Mouse (Mus musculus): ENCODE results near the gene Pik3ca. TPM values are rescaled to one million over a fixed set of nuclear protein-coding genes. Genes with fewer than 3 reads are reported as not detected.
A peak's percentile ranks its signal among the peaks of the same experiment; 100 is the strongest.

Gene Pik3ca
- polyA plus RNA-seq, 1 experiment from 2014 or later = 17.3 TPM

- no peaks in the 10 kb centered on the region for H3K4me1 ChIP-seq (ENCODE audit: insufficient read depth)
- ATAC-seq (ENCODE audit: insufficient read depth) (no peak), DNase-seq (no peak)
- no peaks in the 10 kb centered on the region for H3K36me3 ChIP-seq (ENCODE audit: insufficient read depth)
- 64% methylated on average over 15 of the region's 15 CpGs for WGBS
- H3K4me3 ChIP-seq (ENCODE audit: low read depth, low read length) = no peak overlapping the region
- H3K4me2 ChIP-seq = no peak overlapping the region
- H3K9ac ChIP-seq = no peak overlapping the region
- no peak overlapping the region for H3K27ac ChIP-seq (ENCODE audit: low read depth)
- no peaks in the 10 kb centered on the region for H3K27me3 ChIP-seq (ENCODE audit: insufficient read depth, low read length)
- H3K9me3 ChIP-seq (ENCODE audit: low read depth, low read length) = no peaks in the 10 kb centered on the region
- TF ChIP-seq CTCF (IDR thresholded peaks at IDR 0.05; ENCODE audit: low read depth) = no peak
Observed at GRCm38 (mm10) chr3:32490076-32490927, 92.8 kb downstream of the Pik3ca start.

- ATAC-seq (ENCODE audit: insufficient read depth) = no peak
- H3K27me3 ChIP-seq (ENCODE audit: insufficient read depth, low read length) = no peaks in the 10 kb centered on the region
- no peak overlapping the region for H3K27ac ChIP-seq (ENCODE audit: low read depth)
- TF ChIP-seq CTCF (IDR thresholded peaks at IDR 0.05; ENCODE audit: low read depth) = no peak
- no peak overlapping the region for H3K9ac ChIP-seq
- H3K4me3 ChIP-seq (ENCODE audit: low read depth, low read length) = no peak overlapping the region
- H3K4me2 ChIP-seq = no peak overlapping the region
- no peaks in the 10 kb centered on the region for H3K9me3 ChIP-seq (ENCODE audit: low read depth, low read length)
- no peak for DNase-seq
- no peaks in the 10 kb centered on the region for H3K4me1 ChIP-seq (ENCODE audit: insufficient read depth)
- no peaks in the 10 kb centered on the region for H3K36me3 ChIP-seq (ENCODE audit: insufficient read depth)
Observed at GRCm38 (mm10) chr3:32490928-32491315, 93.5 kb downstream of the Pik3ca start.

DNA sequence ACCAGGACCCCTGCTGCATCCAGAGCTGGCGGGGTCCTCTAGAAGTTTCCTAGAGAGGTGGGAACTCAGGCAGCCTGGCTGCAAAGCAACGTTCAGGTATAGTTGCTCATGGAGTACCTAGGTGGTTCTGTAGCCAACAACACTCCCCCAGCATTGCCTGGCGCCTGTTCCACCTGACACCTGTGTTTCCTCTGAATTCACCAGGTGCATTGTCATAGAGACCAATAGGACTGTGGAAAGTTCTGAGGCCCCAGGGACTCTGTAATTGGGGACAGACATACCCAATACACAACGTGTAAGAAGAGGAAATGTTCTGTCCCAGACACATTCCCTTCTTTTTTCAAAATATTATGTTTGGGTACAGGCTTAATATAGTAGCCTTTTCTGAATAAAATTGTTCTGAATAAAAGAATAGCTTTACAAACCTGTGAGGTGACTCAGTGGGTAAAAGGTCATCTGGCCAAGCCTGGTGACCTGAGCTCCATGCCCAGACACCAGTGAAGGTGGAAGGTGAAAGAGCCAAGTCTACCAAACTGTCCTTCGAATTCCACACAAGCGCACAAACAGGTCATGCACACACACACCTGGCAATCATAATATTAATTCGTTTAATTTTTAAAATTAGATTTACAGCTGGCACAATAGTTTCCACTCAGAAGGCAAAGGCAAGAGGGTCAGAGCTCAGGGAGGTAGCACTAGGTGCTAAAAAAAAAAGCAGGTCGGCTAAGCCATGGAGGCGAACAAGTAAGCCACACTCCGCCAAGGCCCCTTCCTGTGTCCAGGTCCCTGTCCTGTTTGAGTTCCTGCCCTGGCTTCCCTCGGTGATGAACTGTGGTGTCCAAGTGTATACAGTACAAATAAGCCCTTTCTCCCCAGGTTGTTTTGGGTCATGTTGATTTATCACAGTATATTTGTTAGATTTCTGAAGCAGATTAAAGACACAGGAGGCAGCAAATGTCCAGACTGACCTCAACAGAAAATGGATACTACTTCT lies 94.9 kb downstream of the Pik3ca start, which contains the start of gene Kcnmb3:
TSS of gene Kcnmb3 (minus strand) at position 135 of the 994 bp plus-strand sequence.
- no peak within 1 kb of the TSS for H3K4me3 ChIP-seq (ENCODE audit: low read depth, low read length)
- no peak within 1 kb of the TSS for H3K4me2 ChIP-seq
- DNase-seq = no peak
- H3K4me1 ChIP-seq (ENCODE audit: insufficient read depth) = no peaks in the 10 kb centered on the region
- no peak for TF ChIP-seq CTCF (IDR thresholded peaks at IDR 0.05; ENCODE audit: low read depth)
- no peak within 1 kb of the TSS for H3K27ac ChIP-seq (ENCODE audit: low read depth)
- H3K9me3 ChIP-seq (ENCODE audit: low read depth, low read length) = no peaks in the 10 kb centered on the region
- no peaks in the 10 kb centered on the region for H3K36me3 ChIP-seq (ENCODE audit: insufficient read depth)
- no peak within 1 kb of the TSS for H3K9ac ChIP-seq
- H3K27me3 ChIP-seq (ENCODE audit: insufficient read depth, low read length) = no peaks in the 10 kb centered on the region
- ATAC-seq (ENCODE audit: insufficient read depth) = no peak
- WGBS = 71% methylated on average over 11 of the region's 11 CpGs

DNA sequence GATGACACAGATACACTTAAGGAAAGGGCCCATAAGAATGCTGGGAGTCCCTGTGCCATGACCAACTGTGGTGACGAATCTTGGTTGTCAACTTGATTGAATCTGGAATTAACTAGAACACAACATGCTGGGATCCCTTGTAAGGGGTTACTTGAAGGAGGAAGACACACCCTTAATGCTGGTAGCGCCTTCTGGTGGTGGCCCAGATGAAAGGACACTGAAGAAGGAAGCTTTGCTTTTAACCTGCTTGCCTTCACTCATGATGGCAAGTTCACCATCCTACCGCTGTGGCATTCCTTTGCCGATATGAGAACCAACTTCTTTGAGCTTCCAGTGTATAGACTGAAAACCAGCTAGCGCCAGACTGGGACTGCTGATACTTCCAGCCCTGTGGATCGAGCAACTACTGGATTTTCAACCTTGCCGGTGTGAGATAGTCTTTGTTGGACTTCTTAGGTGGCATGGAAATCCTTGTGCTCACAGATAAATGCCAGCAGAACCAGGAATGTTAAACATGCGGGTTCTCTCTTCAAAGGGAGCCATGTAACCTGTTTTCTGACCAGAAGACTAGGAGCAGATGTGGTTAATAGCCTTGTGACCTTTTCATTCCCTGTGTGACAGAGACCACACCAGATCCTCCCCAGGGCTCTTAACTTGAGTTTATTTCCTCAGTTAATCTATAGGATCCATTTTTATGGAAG lies 97.1 kb downstream of the Pik3ca start:
- peak; percentile 35; the same call in 1 of the 2 replicates for TF ChIP-seq CTCF (IDR thresholded peaks at IDR 0.05; ENCODE audit: low read depth)
- WGBS = 78% methylated on average over 8 of the region's 8 CpGs
- ATAC-seq (ENCODE audit: insufficient read depth) (no peak), DNase-seq (peak; percentile 13)
- Histone ChIP-seq H3K27me3 (ENCODE audit: insufficient read depth, low read length) (no peaks in the 10 kb centered on the region), H3K4me1 (ENCODE audit: insufficient read depth) (no peaks in the 10 kb centered on the region), H3K9me3 (ENCODE audit: low read depth, low read length) (no peaks in the 10 kb centered on the region), H3K4me2 (no peak overlapping the region), H3K36me3 (ENCODE audit: insufficient read depth) (no peaks in the 10 kb centered on the region), H3K9ac (no peak overlapping the region), H3K27ac (ENCODE audit: low read depth) (no peak overlapping the region), H3K4me3 (ENCODE audit: low read depth, low read length) (no peak overlapping the region)

DNA sequence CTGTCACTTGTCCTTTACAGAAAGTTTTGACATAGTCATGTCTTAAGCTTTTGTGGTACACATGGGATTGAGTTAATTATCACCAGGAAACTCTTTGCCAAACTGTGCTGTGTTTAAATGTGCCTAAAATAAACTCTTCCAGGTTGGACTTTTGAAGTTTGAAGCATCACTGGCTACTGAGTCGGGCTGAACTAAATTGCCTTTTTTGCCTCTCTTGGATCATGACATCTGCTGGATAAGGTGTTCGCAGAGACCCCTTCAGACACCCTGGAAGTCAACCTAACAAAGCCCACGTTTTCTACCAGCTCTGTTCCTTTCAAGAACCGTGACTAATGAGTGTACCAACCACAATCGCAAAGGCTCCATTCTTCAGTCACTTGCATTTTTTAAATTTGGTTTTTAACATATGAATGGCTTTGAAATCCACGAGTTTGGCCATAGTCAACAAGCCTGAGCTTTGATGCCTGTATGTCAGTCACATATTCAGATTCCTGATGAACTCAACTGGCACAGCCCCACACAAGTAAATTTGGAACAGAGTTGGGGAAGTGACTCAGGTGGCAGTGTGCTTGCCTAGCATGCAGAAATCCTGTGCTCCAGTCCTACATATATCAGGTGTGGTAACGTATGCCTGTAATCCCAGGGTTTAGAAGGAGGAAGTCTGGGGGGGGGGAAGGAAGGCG lies 97.8 kb downstream of the Pik3ca start:
- H3K27ac ChIP-seq (ENCODE audit: low read depth) = no peak overlapping the region
- no peak overlapping the region for H3K4me2 ChIP-seq
- no peaks in the 10 kb centered on the region for H3K36me3 ChIP-seq (ENCODE audit: insufficient read depth)
- no peaks in the 10 kb centered on the region for H3K27me3 ChIP-seq (ENCODE audit: insufficient read depth, low read length)
- DNase-seq (no peak), ATAC-seq (ENCODE audit: insufficient read depth) (no peak)
- TF ChIP-seq CTCF (IDR thresholded peaks at IDR 0.05; ENCODE audit: low read depth) = no peak
- no peak overlapping the region for H3K4me3 ChIP-seq (ENCODE audit: low read depth, low read length)
- no peak overlapping the region for H3K9ac ChIP-seq
- no peaks in the 10 kb centered on the region for H3K4me1 ChIP-seq (ENCODE audit: insufficient read depth)
- no peaks in the 10 kb centered on the region for H3K9me3 ChIP-seq (ENCODE audit: low read depth, low read length)
- WGBS = 66% methylated on average over 8 of the region's 8 CpGs

Measured in lung, embryonic 14.5 days (tissue).